Mouse (Mus musculus) kidney, adult 2 months (tissue): ENCODE measurements around the gene Pemt. TPM values are rescaled to one million over a fixed set of nuclear protein-coding genes. Genes with fewer than 3 reads are reported as not detected.

Experiments used
- DNase-seq: peaks from one replicate; pipeline ENCODE4 v3.0.0; 2021
- H3K27ac ChIP-seq: fragments of 200-500 bp; 2 replicates; pipeline ENCODE4 v1.5.1; 2012; ENCODE audit warnings: low read depth, low read length, control low read depth, inconsistent platforms; ENCODE audit not compliant: insufficient read depth
- H3K27me3 ChIP-seq: fragments of 200-500 bp; replicated peaks from 2 replicates; pipeline ENCODE4 v1.6.1; 2012; ENCODE audit warnings: mild to moderate bottlenecking, moderate library complexity, low read length, inconsistent platforms; ENCODE audit not compliant: control insufficient read depth, insufficient read depth
- H3K36me3 ChIP-seq: fragments of 200-500 bp; 2 replicates; pipeline ENCODE4 v1.6.1; 2012; ENCODE audit warnings: mild to moderate bottlenecking, moderate library complexity, low read length, inconsistent platforms; ENCODE audit not compliant: control insufficient read depth, insufficient read depth
- H3K4me1 ChIP-seq: fragments of 200-500 bp; 2 replicates; pipeline ENCODE4 v1.6.1; 2011; ENCODE audit warnings: low read length; ENCODE audit not compliant: control insufficient read depth, insufficient read depth
- H3K4me3 ChIP-seq: fragments of 200-500 bp; 2 replicates; pipeline ENCODE4 v1.5.1; 2011; ENCODE audit warnings: mild to moderate bottlenecking, low read depth, low read length, control low read depth; ENCODE audit not compliant: insufficient read depth
- CTCF ChIP-seq: fragments of 200-500 bp; conservative IDR thresholded peaks from 2 replicates; pipeline ENCODE4 v1.5.1; 2011; ENCODE audit warnings: low read depth, mild to moderate bottlenecking, control low read depth, low read length, moderate library complexity, mixed read lengths; ENCODE audit not compliant: insufficient read depth, insufficient read length
- POLR2A ChIP-seq: fragments of 200-500 bp; IDR thresholded peaks from one replicate; pipeline ENCODE4 v1.6.1; 2011; ENCODE audit warnings: low read depth, low read length, control low read depth
- WGBS: fragments of 180-500 bp; shearing (Covaris S2); methylation state at CpG from one replicate; pipeline ENCODE4 v1.1.7; 2018; 5-methylcytosine and 5-hydroxymethylcytosine counted together
- polyA plus RNA-seq: library from polyadenylated mRNA; depleted of rRNA; stranded (reverse); fragments of >200 nt; gene quantifications from 2 replicates; pipeline ENCODE4 v1.2.3, GENCODE M21; 2012

Gene Pemt
- polyA plus RNA-seq, 1 experiment, result 7.1 TPM

- 82% methylated on average over 5 of the region's 5 CpGs for WGBS
- Histone ChIP-seq H3K36me3 (no peaks in the 10 kb centered on the region), H3K4me1 (no peaks in the 10 kb centered on the region), H3K27ac (no peak overlapping the region), H3K27me3 (no peaks in the 10 kb centered on the region), H3K4me3 (no peak overlapping the region)
- DNase-seq, result no peak
- no peak for TF ChIP-seq POLR2A
- TF ChIP-seq CTCF, result no peak
These were observed 75.5 kb downstream of the Pemt start for GRCm38 (mm10) chr11:59970780-59971179.

- Histone ChIP-seq H3K4me3 (no peak overlapping the region), H3K4me1 (no peaks in the 10 kb centered on the region), H3K36me3 (no peaks in the 10 kb centered on the region), H3K27me3 (no peaks in the 10 kb centered on the region), H3K27ac (no peak overlapping the region)
- WGBS, result 90% methylated on average over 1 of the region's 1 CpGs
- TF ChIP-seq POLR2A (no peak), CTCF (no peak)
- no peak for DNase-seq
These were observed 78.5 kb downstream of the Pemt start for GRCm38 (mm10) chr11:59967765-59968164.

- Histone ChIP-seq H3K27ac (no peak overlapping the region), H3K36me3 (no peaks in the 10 kb centered on the region), H3K4me1 (no peaks in the 10 kb centered on the region), H3K4me3 (no peak overlapping the region), H3K27me3 (no peaks in the 10 kb centered on the region)
- no peak for DNase-seq
- WGBS, result 78% methylated on average over 4 of the region's 4 CpGs
- TF ChIP-seq CTCF (no peak), POLR2A (no peak)
These were observed 80.2 kb downstream of the Pemt start for GRCm38 (mm10) chr11:59966102-59966483.

- Histone ChIP-seq H3K36me3 (no peaks in the 10 kb centered on the region), H3K27me3 (no peaks in the 10 kb centered on the region), H3K4me3 (peak overlapping the region; percentile 56), H3K4me1 (no peaks in the 10 kb centered on the region), H3K27ac (peak overlapping the region; percentile 69)
- 13% methylated on average over 25 of the region's 25 CpGs for WGBS
- TF ChIP-seq CTCF, result peak; percentile 83
- no peak for TF ChIP-seq POLR2A
- DNase-seq, result peak; percentile 87
These were observed 80.8 kb downstream of the Pemt start for GRCm38 (mm10) chr11:59965227-59966101.

- peak; percentile 93 for DNase-seq
- Histone ChIP-seq H3K4me3 (peak within 1 kb of the TSS; percentile 56), H3K27me3 (no peaks in the 10 kb centered on the region), H3K36me3 (no peaks in the 10 kb centered on the region), H3K4me1 (no peaks in the 10 kb centered on the region), H3K27ac (peak within 1 kb of the TSS; percentile 69)
- under 1% methylated on average over 28 of the region's 28 CpGs for WGBS
- TF ChIP-seq CTCF (no peak), POLR2A (peak; percentile 84)
These were observed 81.5 kb downstream of the Pemt start, which contains the start of gene Rasd1 for GRCm38 (mm10) chr11:59964818-59965217. Rasd1 (minus strand) TSS chr11:59964944.

GRCm38 (mm10) chr11:59964163-59964758 is 82.0 kb downstream of the Pemt start:
- 1% methylated on average over 33 of the region's 33 CpGs for WGBS
- H3K4me1 ChIP-seq, result no peaks in the 10 kb centered on the region
- peak overlapping the region; percentile 56 for H3K4me3 ChIP-seq
- H3K27ac ChIP-seq, result no peak overlapping the region
- no peaks in the 10 kb centered on the region for H3K36me3 ChIP-seq
- no peak for TF ChIP-seq CTCF
- no peak for TF ChIP-seq POLR2A
- DNase-seq, result peak; percentile 28
- no peaks in the 10 kb centered on the region for H3K27me3 ChIP-seq
